Mouse (Mus musculus): ENCODE measurements around the gene Cyp24a1.

The Cyp24a1 gene

DNA sequence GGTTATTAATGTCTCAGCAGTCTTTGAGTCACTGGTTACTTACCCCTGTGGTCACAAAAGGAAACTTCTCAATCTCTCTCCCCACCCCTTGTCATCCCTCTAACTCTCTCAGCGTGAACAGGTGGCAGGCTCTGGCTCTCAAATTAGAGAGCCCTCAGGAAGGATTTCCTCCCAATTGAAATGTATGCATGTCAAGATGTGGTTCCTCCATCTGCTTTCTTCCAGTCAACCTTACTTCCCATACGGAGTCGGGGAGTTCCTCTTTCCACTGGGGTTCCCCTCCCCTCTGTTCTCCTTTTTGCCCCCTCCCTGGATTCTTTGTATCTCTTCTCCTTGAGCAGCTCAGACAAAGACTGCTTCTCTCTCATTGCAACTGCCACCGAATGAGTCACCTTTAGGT is 60.7 kb downstream of the Cyp24a1 start:
- no peak for DNase-seq
